Mouse (Mus musculus): ENCODE data around the gene Ear14.

The Ear14 gene

DNA sequence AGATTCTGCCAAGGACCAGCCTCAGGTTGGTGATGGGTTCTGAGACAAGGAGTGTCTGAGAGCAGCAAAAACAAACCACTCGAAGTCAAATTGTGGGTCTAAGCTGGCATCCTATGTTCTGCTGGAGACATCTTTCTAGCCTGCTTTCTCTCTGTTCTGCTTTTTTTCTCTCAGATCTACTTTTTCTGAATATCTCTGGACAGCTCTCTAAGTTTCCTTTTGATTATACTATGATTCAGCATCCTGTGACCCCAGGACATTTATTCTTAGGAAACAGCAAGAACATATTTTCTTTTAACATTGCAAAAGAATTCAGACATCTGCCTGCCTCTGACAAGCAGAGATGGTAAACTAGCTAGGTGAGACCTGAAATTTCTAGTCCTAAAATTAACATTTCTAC, 50.4 kb downstream of the Ear14 start:
- DNase-seq: no peak
